Mouse (Mus musculus) ovary, postnatal 14 days (tissue): Measurements from ENCODE around the gene 4930556J24Rik.
"Not testable (repeated sequence)": the region's sequence is repeated elsewhere in the genome, so short reads cannot be mapped to it uniquely, and the experiment has no call there.

Source experiments
- DNase-seq: peaks from one replicate; pipeline ENCODE4 v3.0.0; 2022; ENCODE audit warnings: low spot score

The 4930556J24Rik gene

DNA sequence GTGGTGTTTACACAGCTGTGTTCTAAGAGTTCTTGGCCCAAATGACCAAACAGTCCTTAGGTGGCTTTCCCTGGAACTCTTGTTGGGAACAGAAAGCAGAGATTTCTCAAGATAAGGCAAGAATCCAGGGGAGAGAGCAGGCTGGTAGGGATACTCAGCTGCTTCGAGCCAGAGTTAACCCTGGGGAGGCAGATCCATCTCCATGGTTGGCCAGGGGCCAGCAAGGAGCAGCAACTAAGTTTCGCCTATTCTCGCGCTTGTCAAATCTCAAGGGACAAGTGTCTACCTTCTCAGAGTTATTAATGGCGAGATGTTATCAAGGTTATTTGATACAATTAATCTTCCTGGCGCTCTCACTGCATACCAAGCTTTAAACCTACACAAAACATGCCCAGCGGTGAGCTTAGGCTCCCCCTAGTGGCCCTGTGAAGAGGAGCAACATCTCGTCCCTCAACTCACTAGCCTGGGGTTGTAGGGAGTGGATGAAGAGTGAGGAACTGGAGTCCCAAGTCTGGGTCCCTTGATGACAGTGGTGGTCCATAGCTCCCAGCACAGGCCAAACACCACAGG, 55.2 kb downstream of the 4930556J24Rik start:
- no peak for DNase-seq

DNA sequence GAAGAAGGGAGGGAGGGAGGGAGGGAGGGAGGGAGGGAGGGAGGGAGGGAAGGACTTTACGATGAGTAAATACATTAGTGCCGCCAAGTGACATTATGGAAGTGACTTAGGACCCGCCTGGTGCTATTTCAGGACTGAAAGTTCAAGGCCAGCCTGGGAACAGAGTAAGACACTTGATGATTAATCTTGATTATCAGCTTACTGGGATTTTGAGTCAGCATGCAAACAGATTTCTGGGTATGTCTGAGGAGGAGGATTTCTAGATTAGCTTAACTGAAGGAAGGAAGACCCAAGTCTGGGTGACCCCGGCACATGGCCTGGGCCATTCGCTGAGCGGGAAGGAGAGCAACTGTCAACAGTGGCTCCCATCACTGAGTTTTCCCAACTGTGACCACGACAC, 56.1 kb downstream of the 4930556J24Rik start:
- no peak for DNase-seq

DNA sequence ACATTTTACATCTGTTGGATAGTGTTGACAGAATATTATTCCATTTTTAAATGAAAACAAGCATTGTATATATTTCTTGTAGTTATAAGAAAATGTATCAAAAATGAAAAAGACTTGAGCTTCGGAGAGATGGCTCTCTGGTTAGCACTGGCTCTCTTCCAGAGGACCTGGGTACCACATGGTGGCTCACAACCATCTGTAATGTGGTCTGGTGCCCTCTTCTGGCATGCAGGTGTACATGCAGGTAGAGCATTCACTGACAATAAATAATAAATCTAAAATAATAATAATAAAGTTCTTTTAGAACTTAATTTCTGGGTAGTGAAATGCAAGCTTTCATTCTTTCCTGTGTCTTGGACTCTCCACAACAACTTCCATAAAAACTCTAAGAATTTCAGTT, 57.8 kb downstream of the 4930556J24Rik start:
- no peak for DNase-seq

DNA sequence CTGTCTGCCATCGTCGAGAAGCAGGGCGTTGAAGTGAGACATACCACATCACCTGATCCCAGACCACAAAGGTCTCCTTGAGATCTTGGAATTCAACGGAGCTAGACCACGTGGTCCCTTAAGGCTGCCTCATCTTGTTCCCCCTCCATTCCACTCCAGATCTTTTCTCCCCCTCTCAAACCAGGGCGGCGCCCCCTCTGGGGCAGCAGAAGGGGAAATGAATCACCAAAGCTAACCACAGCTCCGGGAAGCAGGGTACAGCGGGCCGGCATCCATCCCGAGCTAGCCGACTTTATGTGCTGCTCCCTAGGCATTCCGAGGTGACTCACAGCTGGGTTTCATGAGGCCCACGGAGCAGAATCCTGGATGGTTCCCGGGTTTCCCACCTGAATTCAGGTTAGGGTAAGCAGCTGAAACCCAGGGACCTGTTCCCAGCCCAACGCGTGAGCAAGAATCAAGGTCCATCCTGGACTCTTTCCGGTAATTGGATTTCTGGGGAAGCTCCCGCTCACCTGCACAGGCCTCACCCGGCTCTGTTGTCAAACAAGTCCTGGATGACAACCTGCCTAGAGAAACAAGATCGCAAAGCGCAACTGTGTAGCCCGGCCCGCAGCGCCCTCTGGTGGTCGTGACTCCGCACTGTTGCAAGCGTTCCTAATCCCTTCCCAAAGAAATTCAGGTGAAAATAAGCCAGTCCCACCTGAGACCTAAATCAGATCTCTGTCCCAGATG, 62.3 kb downstream of the 4930556J24Rik start, which contains the start of gene Slc35e4:
Slc35e4 (minus strand) TSS at position 556 of the 732 bp plus-strand sequence.
- DNase-seq, result peak; percentile 77

- peak; percentile 81 for DNase-seq
Observed at GRCm38 (mm10) chr11:3913316-3914108, 63.1 kb downstream of the 4930556J24Rik start.

GRCm38 (mm10) chr11:3912875-3913271, 63.7 kb downstream of the 4930556J24Rik start:
- DNase-seq, result no peak

DNA sequence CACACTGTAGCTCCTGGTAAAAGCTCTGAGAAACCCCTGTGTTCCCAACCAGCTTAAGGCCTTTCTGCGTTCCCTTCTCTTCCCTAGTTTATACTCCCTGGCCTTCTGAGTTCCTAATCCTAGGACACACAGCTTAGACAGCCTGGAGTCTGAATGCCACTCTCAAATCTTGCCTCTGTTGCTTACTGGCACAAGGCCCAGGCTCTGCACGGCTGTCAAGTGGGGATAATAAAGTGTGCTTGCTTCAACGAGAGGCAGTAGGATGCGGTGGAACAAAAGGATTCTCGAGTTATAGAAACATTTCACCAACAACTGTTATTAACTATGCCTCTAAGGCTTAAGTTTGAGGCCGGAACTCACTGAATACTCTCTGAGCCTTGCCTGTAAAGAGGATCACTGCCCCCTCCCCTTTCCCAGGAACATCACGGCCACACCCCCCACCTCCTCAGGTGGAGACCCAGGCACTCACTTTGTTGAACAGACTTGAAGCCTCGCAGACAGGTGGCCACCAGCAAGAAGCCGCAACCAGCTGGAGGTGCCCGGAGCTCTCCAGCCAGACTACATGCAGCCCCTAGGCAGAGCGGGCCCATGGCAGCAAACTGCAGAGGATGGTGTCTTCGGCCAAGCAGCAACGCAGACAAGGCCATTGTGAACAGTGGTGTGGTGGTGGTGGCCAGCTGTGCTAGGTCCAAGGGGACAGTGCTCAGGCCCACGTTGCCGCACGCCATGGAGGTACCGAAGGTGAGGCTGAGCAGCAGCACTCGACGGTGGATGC, 64.3 kb downstream of the 4930556J24Rik start:
- no peak for DNase-seq

DNA sequence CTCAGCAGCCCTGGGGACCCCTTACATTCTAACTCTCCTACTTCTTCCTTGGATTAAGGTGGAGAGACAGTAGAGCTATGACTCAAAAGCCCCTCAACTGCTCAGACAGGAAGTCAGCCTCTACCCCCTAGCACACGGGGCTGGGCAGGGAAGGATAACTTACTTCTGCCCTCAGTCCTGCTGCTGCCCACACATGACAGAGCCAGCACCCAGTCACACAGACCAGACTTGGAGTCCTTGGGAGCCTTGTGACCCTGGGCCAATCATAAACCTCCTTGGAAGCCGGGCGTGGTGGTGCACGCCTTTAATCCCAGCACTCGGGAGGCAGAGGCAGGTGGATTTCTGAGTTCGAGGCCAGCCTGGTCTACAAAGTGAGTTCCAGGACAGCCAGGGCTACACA, 65.1 kb downstream of the 4930556J24Rik start:
- not testable (repeated sequence) for DNase-seq

GRCm38 (mm10) chr11:3910513-3911310, 65.9 kb downstream of the 4930556J24Rik start:
- no peak for DNase-seq

DNA sequence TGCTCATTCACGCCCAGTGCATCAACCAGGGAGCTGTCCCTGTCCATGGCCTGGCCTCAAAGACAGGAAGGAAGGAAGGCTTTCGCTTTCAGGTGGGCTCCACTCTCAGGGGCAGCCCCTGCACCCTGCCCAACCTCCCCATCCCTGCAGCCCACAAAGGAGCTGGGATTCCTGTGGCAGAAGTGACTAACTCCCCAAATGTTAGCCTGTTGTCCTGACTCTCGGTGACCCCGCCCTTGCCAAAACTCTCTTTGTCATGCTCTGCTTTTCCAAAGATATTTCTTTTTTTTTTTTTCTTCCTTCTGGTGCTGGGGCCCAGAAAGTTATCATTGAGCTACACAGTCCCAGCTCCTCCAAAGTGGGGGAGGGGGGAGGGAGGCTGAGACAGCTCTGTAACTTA, 67.3 kb downstream of the 4930556J24Rik start:
- no peak for DNase-seq

GRCm38 (mm10) chr11:3905446-3905845, 71.1 kb downstream of the 4930556J24Rik start:
- DNase-seq, result no peak

GRCm38 (mm10) chr11:3904673-3905072, 71.9 kb downstream of the 4930556J24Rik start:
- DNase-seq, result no peak

GRCm38 (mm10) chr11:3903046-3903445, 73.5 kb downstream of the 4930556J24Rik start:
- DNase-seq, result peak; percentile 49

DNA sequence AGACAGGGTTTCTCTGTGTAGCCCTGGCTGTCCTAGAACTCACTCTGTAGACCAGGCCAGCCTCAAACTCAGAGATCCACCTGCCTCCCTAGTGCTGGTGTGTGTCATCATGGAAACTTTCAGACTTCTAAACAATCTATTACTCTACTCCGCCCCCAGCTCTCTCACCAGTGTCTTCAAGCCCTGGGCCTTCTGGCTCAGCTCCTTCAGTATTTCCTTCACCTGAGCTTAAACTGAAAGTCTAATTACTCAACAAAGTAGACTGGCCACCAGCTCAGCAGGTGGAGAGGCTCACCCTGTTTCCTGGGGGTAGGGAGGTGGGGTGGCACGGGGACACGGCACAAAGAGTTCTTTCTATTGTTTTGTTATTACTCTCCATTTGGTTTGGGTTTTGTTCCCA, 74.1 kb downstream of the 4930556J24Rik start:
- DNase-seq, result no peak

DNA sequence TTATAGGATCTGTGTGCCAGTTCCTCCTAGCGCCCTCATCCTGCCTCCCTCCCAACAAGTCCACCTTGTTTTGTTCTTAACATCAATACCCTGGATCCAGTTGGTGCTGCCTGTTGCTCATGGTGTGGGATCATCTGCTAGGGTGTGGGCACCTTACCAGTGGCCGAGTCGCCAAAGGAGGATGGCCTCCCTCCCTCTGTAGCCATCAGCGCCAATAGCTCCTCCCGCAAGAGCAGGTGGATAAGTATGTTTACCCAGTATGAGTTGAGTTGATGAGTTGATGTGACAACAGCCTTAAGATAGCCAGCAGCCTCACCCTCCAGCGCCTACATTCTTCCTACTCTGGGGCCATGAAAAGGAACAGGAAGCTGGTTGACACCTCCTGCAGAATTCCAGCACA, 76.3 kb downstream of the 4930556J24Rik start:
- no peak for DNase-seq

- DNase-seq, result no peak
Observed at GRCm38 (mm10) chr11:3895933-3896332, 80.6 kb downstream of the 4930556J24Rik start.

DNA sequence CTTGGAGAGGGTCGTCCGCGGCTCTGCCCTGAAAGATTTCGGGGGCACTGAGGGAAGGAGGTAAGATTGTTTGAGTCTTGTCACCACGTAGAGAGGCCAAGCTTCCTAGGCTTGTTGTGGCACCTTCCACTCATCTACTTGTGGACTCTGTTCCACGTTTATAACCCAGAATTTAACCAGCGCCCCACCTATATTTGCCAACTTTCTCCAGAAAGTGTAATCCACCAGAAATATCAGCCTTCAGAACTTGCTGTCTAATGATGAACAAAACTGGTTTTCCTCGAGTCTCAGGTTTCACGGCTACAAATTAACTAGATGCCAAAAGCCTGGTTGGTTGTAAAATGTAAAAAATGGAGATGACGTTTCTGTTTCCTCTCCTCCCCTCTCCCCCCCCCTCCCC, 81.1 kb downstream of the 4930556J24Rik start:
- DNase-seq, result no peak

- DNase-seq, result peak; percentile 81
Observed at GRCm38 (mm10) chr11:3894406-3895281, 81.9 kb downstream of the 4930556J24Rik start, which contains the start of the genes 4921536K21Rik and Dusp18. 4921536K21Rik (minus strand) TSS chr11:3895098. Dusp18 (plus strand) TSS chr11:3895240.

DNA sequence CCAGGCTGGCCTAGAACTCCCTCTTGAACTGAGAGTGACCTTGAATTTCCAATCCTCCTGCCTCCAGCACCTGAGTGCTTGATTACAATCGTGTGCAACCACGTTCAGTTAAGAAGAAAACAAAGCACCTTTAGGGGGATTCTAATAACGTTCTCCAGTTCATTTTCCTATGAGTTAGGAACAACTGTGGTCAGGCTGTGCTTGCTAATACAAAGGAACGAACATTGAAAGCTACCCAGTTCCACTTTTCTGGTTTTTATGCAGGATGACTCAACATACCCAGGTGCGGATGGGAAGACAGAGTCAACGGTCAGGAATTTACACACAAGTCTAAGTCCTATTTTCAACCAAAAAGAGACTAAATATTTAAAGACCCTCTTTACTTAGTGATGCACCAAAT, 82.6 kb downstream of the 4930556J24Rik start:
- no peak for DNase-seq
